Mouse (Mus musculus) layer of hippocampus, adult 11-12 months (tissue): ENCODE measurements around the gene Rad51b.
A peak's percentile ranks its signal among the peaks of the same experiment; 100 is the strongest.

Source experiments
- DNase-seq: peaks from one replicate; pipeline ENCODE4 v3.0.0; 2022; ENCODE audit warnings: low spot score

Gene Rad51b

GRCm38 (mm10) chr12:79766116-79766515 is 469.0 kb downstream of the Rad51b start:
- DNase-seq: no peak

- DNase-seq: no peak
Observed at GRCm38 (mm10) chr12:79768741-79769322, 471.8 kb downstream of the Rad51b start.

GRCm38 (mm10) chr12:79769763-79770162 is 472.7 kb downstream of the Rad51b start:
- DNase-seq: no peak

- no peak for DNase-seq
Observed at GRCm38 (mm10) chr12:79771194-79771593, 474.1 kb downstream of the Rad51b start.

GRCm38 (mm10) chr12:79771741-79772140 is 474.7 kb downstream of the Rad51b start:
- DNase-seq: no peak

- no peak for DNase-seq
Observed at GRCm38 (mm10) chr12:79773246-79773645, 476.2 kb downstream of the Rad51b start.

GRCm38 (mm10) chr12:79774571-79774970 is 477.5 kb downstream of the Rad51b start:
- DNase-seq: no peak

GRCm38 (mm10) chr12:79776828-79777227 is 479.7 kb downstream of the Rad51b start:
- DNase-seq: no peak

GRCm38 (mm10) chr12:79780745-79781144 is 483.7 kb downstream of the Rad51b start:
- no peak for DNase-seq

- no peak for DNase-seq
Observed at GRCm38 (mm10) chr12:79781788-79782187, 484.7 kb downstream of the Rad51b start.

GRCm38 (mm10) chr12:79782444-79783117 is 485.5 kb downstream of the Rad51b start:
- no peak for DNase-seq

- DNase-seq: no peak
Observed at GRCm38 (mm10) chr12:79784159-79784558, 487.1 kb downstream of the Rad51b start.

- no peak for DNase-seq
Observed at GRCm38 (mm10) chr12:79785691-79786090, 488.6 kb downstream of the Rad51b start.

- DNase-seq: no peak
Observed at GRCm38 (mm10) chr12:79787538-79787937, 490.5 kb downstream of the Rad51b start.

- no peak for DNase-seq
Observed at GRCm38 (mm10) chr12:79788340-79788739, 491.3 kb downstream of the Rad51b start.

GRCm38 (mm10) chr12:79789481-79789880 is 492.4 kb downstream of the Rad51b start:
- DNase-seq: no peak

- no peak for DNase-seq
Observed at GRCm38 (mm10) chr12:79793382-79793781, 496.3 kb downstream of the Rad51b start.

GRCm38 (mm10) chr12:79794802-79795201 is 497.7 kb downstream of the Rad51b start:
- DNase-seq: no peak

GRCm38 (mm10) chr12:79796260-79796659 is 499.2 kb downstream of the Rad51b start:
- no peak for DNase-seq

GRCm38 (mm10) chr12:79796823-79797821 is 500.0 kb downstream of the Rad51b start:
- peak; percentile 21 for DNase-seq

GRCm38 (mm10) chr12:79798488-79798887 is 501.4 kb downstream of the Rad51b start:
- no peak for DNase-seq

GRCm38 (mm10) chr12:79799370-79799769 is 502.3 kb downstream of the Rad51b start:
- DNase-seq: no peak

GRCm38 (mm10) chr12:79803670-79804069 is 506.6 kb downstream of the Rad51b start:
- DNase-seq: no peak
